Mouse (Mus musculus): ENCODE data around the gene Prkg1.

- TF ChIP-seq CTCF (IDR thresholded peaks at IDR 0.05; ENCODE audit: low read depth, low read length) (no peak), GATA2 (IDR thresholded peaks at IDR 0.05; ENCODE audit: borderline replicate concordance, low read depth, low read length) (no peak)
Measured at GRCm38 (mm10) chr19:31650452-31650851, 114.4 kb downstream of the Prkg1 start.
